Mouse (Mus musculus) embryonic facial prominence, embryonic 12.5 days (tissue): ENCODE measurements around the gene Grhl3. TPM values are rescaled to one million over a fixed set of nuclear protein-coding genes. Genes with fewer than 3 reads are reported as not detected.
A peak's percentile ranks its signal among the peaks of the same experiment; 100 is the strongest.

Experiments
- ATAC-seq: fragments of 200-750 bp; cut with Nextera tagmentation; 2 replicates; pipeline ENCODE4 v1.8.0; 2017; ENCODE audit not compliant: insufficient number of reproducible peaks, insufficient read depth, low FRiP score, low TSS enrichment
- H3K27ac ChIP-seq: fragments of 300-500 bp; sonication (generic); 2 replicates; pipeline ENCODE4 v1.5.1; 2016; ENCODE audit warnings: mild to moderate bottlenecking
- H3K27me3 ChIP-seq: fragments of 300-500 bp; sonication (generic); 2 replicates; pipeline ENCODE4 v1.6.1; 2016; ENCODE audit warnings: mild to moderate bottlenecking, moderate library complexity
- H3K36me3 ChIP-seq: fragments of 300-500 bp; sonication (generic); 2 replicates; pipeline ENCODE4 v1.6.1; 2016; ENCODE audit warnings: mild to moderate bottlenecking
- H3K4me1 ChIP-seq: fragments of 300-500 bp; sonication (generic); 2 replicates; pipeline ENCODE4 v1.6.1; 2016
- H3K4me2 ChIP-seq: fragments of 300-500 bp; sonication (generic); replicated peaks from 2 replicates; pipeline ENCODE4 v1.6.1; 2016; ENCODE audit warnings: mild to moderate bottlenecking, moderate library complexity
- H3K4me3 ChIP-seq: fragments of 300-500 bp; sonication (generic); 2 replicates; pipeline ENCODE4 v1.5.1; 2016; ENCODE audit warnings: mild to moderate bottlenecking
- H3K9ac ChIP-seq: fragments of 300-500 bp; sonication (generic); 2 replicates; pipeline ENCODE4 v1.6.1; 2016; ENCODE audit warnings: mild to moderate bottlenecking, moderate library complexity
- H3K9me3 ChIP-seq: fragments of 300-500 bp; sonication (generic); 2 replicates; pipeline ENCODE4 v1.6.1; 2016; ENCODE audit warnings: mild to moderate bottlenecking, moderate library complexity
- WGBS: fragments of 180-500 bp; shearing (Covaris S2); methylation state at CpG from one replicate; pipeline ENCODE4 v1.1.7; 2016; 5-methylcytosine and 5-hydroxymethylcytosine counted together
- polyA plus RNA-seq: library from polyadenylated mRNA; unstranded; fragments of >200 nt; fragmentation: Nextera tagmentation; extraction: Ambion mirVana; gene quantifications from 2 replicates; pipeline ENCODE4 v1.2.1, GENCODE M21; 2016

Gene Grhl3
- polyA plus RNA-seq, 1 experiment from 2014 or later, result 13.2 TPM

DNA sequence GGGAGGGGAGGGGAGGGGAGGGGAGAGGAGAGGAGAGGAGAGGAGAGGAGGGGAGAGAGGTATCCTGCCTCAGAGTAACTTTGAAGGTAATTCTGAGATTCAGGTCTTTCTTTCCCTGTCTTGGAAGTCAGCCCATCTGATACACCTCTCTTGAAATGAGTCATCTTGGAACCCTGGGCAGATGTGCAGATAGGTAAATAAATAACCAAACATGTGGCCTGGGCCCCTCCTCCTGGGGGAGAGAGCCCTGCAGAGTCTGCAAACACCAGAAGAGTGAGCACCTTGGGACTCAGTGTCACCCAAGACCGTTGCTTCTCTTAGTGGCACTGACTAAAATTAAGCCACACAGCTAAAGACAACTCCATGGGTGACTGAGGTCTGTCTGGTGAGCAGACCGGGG, 25.6 kb upstream of the Grhl3 start:
- no peak for ATAC-seq
- 79% methylated on average over 1 of the region's 2 CpGs for WGBS
- H3K27ac ChIP-seq, result no peak overlapping the region

DNA sequence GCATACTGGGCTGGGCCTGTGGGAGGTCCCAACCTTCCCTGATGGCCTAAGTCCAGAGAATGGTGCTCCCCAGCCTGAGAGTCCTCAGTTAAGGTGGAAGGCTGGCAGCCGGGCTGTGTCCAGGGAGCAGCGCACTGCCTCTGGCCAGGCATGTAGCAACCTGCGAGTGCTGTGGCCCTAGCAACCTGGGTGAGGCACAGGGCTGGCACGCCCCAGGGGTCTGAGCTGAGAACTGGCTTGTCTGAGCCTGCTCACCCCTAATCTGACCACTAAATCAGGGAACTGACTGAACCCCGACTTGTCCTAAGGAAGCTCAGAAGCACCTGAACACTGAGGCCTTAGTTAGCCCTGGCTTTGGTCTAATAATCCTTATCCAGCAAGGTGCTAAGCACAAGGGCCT, 24.1 kb upstream of the Grhl3 start:
- Histone ChIP-seq H3K4me1 (0 out of 2 replicates have a peak, but pooled peaks cover 4% of the 10 kb centered on the region), H3K27me3 (no peaks in the 10 kb centered on the region), H3K27ac (no peak overlapping the region), H3K4me3 (no peak overlapping the region), H3K9ac (no peak overlapping the region), H3K36me3 (no peaks in the 10 kb centered on the region), H3K9me3 (no peaks in the 10 kb centered on the region), H3K4me2 (no peak overlapping the region)
- ATAC-seq, result no peak
- 83% methylated on average over 5 of the region's 5 CpGs for WGBS

More for the DNA sequence above, 25.6 kb upstream of the Grhl3 start:
- Histone ChIP-seq H3K4me2 (no peak overlapping the region), H3K9me3 (no peaks in the 10 kb centered on the region), H3K9ac (no peak overlapping the region), H3K36me3 (no peaks in the 10 kb centered on the region), H3K4me3 (no peak overlapping the region), H3K4me1 (0 out of 2 replicates have a peak, but pooled peaks cover 4% of the 10 kb centered on the region), H3K27me3 (no peaks in the 10 kb centered on the region)

DNA sequence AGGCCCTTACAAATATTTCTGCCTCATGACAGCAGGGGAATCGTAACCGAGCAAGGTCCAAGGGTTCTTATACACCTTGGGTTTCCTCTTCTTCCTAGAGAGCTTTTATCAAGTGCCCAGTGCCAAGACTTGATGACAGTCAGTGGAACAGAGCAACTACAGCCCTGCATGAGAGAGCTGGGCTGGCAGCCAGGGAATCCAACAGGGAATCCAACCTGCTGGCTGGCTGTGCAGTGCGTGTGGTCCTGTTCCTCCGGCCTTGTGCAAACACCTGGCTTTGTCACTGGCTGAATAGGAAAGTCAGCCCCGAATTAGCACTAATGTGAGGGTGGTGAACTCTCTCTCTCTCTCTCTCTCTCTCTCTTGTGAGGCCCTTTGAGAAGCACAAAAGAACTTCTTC, 22.5 kb upstream of the Grhl3 start:
- 0 out of 2 replicates have a peak, but pooled peaks cover 4% of the 10 kb centered on the region for H3K4me1 ChIP-seq
- H3K27me3 ChIP-seq, result no peaks in the 10 kb centered on the region
- no peaks in the 10 kb centered on the region for H3K9me3 ChIP-seq
- H3K36me3 ChIP-seq, result no peaks in the 10 kb centered on the region
- ATAC-seq, result no peak
- H3K9ac ChIP-seq, result no peak overlapping the region
- H3K4me3 ChIP-seq, result no peak overlapping the region
- H3K27ac ChIP-seq, result 0 out of 2 replicates have a peak overlapping the region, but pooled peaks have one; percentile 41
- H3K4me2 ChIP-seq, result no peak overlapping the region
- WGBS, result 48% methylated on average over 5 of the region's 5 CpGs

DNA sequence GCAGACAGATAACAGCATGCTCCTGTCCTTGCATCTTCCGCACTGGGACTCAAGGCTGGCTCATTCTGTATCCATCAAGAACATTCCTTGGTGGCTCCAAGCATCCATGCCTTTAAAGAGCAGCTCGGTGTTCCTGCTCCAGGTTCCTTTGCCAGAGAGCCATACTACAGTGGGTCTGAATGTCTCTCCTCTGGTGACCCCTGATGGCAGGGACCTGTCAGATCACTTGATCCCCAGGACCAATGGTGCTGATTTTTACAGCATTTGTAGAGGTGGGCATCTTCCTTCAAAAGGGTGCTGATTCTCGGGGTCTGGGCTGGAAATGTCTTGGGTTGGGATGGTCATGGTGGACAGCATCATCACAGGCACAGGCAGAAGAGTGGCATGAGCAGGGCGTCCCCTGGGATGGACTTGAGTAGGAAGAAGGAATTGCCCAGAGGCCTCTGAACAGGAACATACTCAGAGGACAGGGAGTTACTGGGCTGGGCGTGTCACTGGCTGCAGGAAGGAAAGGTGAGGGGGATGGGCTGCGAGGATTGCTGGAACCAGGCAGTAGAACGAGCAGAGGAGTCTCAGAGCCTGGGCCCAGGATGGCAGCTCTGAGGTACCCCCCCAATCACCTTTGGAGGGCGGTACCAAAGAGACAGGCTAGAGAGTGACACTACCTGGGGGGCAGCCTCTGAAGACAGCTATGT, 18.3 kb upstream of the Grhl3 start:
- ATAC-seq, result no peak
- WGBS, result 61% methylated on average over 8 of the region's 8 CpGs
- H3K4me3 ChIP-seq, result no peak overlapping the region
- H3K4me2 ChIP-seq, result no peak overlapping the region
- H3K36me3 ChIP-seq, result no peaks in the 10 kb centered on the region
- 0 out of 2 replicates have a peak, but pooled peaks cover 4% of the 10 kb centered on the region for H3K4me1 ChIP-seq
- no peak overlapping the region for H3K9ac ChIP-seq
- no peak overlapping the region for H3K27ac ChIP-seq
- no peaks in the 10 kb centered on the region for H3K9me3 ChIP-seq
- H3K27me3 ChIP-seq, result no peaks in the 10 kb centered on the region

DNA sequence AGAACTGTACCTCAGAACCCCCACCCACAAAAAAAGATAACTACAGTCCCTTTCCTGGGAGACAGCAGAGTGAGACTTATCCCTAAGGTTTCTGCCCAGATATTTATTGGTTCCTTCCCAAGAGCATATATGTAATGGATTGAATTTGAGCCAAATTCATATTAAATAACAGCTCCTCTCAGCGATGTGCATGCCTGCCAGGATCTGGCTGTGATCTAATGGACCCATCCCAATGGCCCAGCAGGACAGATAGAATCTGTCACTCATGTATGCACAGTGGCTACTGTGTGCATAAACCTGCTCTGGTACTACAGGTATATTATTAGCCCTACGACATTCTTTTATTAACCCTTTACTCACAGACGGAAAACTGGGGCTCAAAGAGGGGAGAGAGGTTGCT, 17.7 kb upstream of the Grhl3 start:
- Histone ChIP-seq H3K9ac (no peak overlapping the region), H3K4me3 (no peak overlapping the region), H3K27ac (no peak overlapping the region), H3K9me3 (no peaks in the 10 kb centered on the region), H3K4me2 (no peak overlapping the region), H3K27me3 (no peaks in the 10 kb centered on the region), H3K36me3 (no peaks in the 10 kb centered on the region), H3K4me1 (0 out of 2 replicates have a peak, but pooled peaks cover 4% of the 10 kb centered on the region)
- 58% methylated on average over 3 of the region's 3 CpGs for WGBS
- no peak for ATAC-seq

DNA sequence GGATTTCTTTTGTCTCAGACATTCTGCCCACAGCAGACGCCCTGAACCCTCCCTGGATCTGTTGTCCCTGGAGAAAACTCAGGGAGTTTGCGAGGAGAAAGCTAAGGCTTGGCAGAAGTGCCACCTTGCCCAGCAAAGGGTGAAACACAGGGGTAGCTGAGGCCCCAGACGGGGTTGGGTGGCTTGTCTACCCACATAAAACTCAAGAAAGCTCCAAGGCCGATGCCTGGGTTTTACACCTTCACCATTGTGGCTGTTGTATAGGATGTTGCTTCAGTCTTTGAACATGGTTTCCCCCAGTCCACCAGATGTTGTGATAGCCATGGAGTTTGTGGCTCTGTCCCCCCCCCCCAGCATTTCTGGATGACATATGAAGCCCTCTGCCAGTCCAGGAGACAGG, 11.4 kb upstream of the Grhl3 start:
- Histone ChIP-seq H3K9me3 (no peaks in the 10 kb centered on the region), H3K36me3 (no peaks in the 10 kb centered on the region), H3K4me1 (peaks cover 10% of the 10 kb centered on the region; the same call in 1 of the 2 replicates), H3K27ac (no peak overlapping the region), H3K4me3 (no peak overlapping the region), H3K9ac (no peak overlapping the region), H3K27me3 (no peaks in the 10 kb centered on the region), H3K4me2 (no peak overlapping the region)
- ATAC-seq, result no peak
- 54% methylated on average over 4 of the region's 4 CpGs for WGBS

DNA sequence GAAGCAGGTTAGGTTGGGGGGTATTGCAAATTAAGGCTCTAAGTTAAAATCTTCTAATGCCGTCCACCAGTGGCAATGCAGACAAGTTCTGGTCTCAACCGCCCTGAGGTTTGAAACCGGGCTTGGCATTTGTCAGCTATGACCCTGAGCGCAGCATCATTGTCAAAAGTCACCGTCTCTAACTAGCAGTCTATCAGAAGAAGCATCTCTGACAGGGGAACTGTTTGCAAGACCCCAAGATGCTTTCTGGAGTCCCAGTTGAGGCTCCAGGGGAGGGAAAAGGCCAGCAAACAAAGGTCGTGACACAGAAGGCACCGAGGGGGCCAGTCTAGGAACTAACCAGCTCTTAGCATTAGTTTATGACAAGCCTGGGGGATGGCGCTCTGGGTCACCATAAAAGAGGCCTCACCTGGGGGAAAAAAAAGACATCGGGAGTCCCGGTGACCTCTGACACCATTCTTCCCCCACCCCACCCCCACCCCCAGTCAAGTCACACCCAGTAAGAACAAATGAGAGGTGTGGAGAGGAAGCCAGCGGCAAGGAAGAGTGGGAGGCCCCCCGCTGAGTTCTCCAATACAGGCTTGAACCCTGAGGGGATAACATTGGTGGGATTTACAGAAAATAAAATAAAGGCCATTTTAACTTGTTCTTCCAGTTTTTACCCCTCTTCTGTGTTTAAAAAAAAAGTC, 7.9 kb upstream of the Grhl3 start:
- WGBS, result 25% methylated on average over 12 of the region's 12 CpGs
- Histone ChIP-seq H3K4me2 (no peak overlapping the region), H3K36me3 (no peaks in the 10 kb centered on the region), H3K4me1 (peaks cover 10% of the 10 kb centered on the region; the same call in 1 of the 2 replicates), H3K9ac (no peak overlapping the region), H3K27ac (no peak overlapping the region), H3K9me3 (no peaks in the 10 kb centered on the region), H3K27me3 (no peaks in the 10 kb centered on the region), H3K4me3 (no peak overlapping the region)
- ATAC-seq, result no peak

DNA sequence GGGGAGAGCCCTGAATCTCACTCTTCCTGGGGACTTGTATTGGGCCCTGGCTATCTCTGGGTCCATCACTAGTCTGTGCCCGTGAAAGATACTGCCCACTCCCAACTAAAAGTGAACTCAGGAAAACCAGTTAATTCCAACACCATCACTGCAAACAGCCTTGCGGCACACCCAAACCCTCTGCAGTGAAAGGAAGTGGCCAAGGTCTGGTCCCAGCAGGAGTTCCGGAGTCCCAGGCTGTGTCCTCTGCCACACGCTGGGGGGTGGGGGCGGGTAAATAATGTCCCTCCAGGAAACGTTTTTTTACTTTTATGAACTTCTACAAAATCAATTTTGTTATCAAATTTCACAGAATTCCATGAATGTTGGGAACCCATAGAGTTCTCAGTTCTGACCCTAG, 6.3 kb upstream of the Grhl3 start:
- Histone ChIP-seq H3K9me3 (no peaks in the 10 kb centered on the region), H3K4me2 (no peak overlapping the region), H3K4me1 (peaks cover 10% of the 10 kb centered on the region; the same call in 1 of the 2 replicates), H3K36me3 (no peaks in the 10 kb centered on the region), H3K9ac (no peak overlapping the region), H3K27me3 (peaks cover 4% of the 10 kb centered on the region), H3K27ac (no peak overlapping the region), H3K4me3 (no peak overlapping the region)
- WGBS, result 52% methylated on average over 6 of the region's 6 CpGs
- no peak for ATAC-seq

DNA sequence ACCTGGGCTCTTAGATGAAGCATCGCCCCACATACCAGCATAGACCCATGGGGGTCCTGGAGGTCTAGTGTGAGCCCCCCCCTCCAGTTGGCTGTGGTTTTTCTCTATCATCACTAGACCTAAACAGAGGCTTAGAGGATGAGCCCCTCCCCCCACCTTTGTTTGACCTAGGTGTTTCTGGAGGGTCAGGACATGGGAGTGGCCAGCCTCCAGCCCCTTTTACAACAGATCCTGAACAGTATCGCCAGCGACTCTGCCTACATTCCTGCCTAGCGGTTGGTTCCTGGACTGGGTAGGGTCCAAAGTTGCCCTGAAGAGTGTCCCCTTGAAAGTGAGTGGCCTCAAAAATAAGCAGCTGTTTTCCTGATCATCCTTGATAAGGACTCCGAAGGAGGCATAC, 5.1 kb upstream of the Grhl3 start:
- WGBS, result 88% methylated on average over 5 of the region's 5 CpGs
- no peak for ATAC-seq

DNA sequence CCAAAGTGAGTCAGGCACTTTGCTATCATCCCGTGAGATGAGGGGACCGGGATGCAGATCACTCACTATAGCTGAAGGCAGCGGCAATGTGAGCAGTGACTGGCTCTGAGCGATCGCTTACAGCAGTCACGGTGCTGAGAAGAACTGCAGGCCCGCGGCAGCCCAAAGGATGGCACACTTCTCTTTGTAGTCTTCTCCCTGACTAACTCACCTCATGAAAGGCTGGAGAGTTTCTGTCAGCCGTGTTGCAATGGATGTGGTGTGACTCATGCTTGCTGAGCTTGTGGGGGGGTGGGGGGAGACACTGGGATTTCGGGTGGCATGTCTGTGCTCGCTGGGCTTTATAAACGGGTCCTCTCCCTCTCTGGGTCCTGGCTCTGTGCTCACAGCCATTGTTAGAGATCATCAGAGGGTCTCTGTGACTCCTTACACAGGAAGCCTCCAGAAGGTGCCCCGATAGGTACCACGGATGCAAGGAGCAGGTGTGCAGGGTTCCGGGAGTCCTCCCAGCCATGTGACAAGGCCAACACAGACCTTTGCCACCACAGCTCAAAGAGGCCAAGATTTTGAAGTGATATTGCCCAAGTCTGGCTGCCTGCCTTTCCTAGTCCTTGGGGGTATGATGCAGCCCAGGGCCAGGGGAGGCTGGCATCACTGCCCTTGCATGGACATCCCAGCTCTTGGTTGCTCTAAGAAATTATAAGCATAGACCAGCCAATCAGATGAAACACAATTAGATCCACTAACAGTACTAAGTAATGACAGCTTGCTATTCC, 2.1 kb upstream of the Grhl3 start:
- H3K4me3 ChIP-seq, result no peak overlapping the region
- H3K4me1 ChIP-seq, result peaks cover 30% of the 10 kb centered on the region

More for the DNA sequence above, 5.1 kb upstream of the Grhl3 start:
- Histone ChIP-seq H3K27ac (no peak overlapping the region), H3K36me3 (no peaks in the 10 kb centered on the region), H3K4me1 (peaks cover 12% of the 10 kb centered on the region; the same call in 1 of the 2 replicates), H3K27me3 (peaks cover 16% of the 10 kb centered on the region), H3K4me3 (no peak overlapping the region), H3K4me2 (no peak overlapping the region), H3K9ac (no peak overlapping the region), H3K9me3 (no peaks in the 10 kb centered on the region)

DNA sequence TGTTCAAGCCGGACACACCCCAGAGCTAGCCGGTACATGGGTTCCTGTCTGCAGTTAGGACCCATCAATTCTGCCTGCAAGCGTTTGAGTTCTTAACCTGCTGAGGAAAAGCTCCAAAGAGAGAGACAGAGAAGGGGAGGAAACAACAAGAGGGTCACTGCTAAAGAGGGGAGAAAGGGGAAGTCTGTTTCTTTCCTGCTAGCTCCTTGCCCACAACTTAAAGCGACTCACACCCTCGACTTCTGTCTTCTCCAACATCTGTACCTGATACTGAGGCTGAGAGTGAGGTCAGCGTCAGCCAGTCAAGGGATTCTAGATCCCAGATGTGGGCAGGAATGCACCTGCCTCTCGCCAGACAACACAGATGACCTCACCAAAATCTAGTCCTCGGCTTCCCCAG, 1.2 kb downstream of the Grhl3 start:
- no peak for ATAC-seq
- H3K9me3 ChIP-seq, result no peaks in the 10 kb centered on the region
- H3K27ac ChIP-seq, result no peak overlapping the region
- 16% methylated on average over 8 of the region's 8 CpGs for WGBS
- 0 out of 2 replicates have a peak overlapping the region, but pooled peaks have one; percentile 1 for H3K4me3 ChIP-seq
- peaks cover 57% of the 10 kb centered on the region for H3K4me1 ChIP-seq
- H3K4me2 ChIP-seq, result no peak overlapping the region; the same call in 1 of the 2 replicates
- H3K27me3 ChIP-seq, result peaks cover 60% of the 10 kb centered on the region
- no peak overlapping the region for H3K9ac ChIP-seq
- no peaks in the 10 kb centered on the region for H3K36me3 ChIP-seq

More for the DNA sequence above, 2.1 kb upstream of the Grhl3 start:
- Histone ChIP-seq H3K27me3 (peaks cover 44% of the 10 kb centered on the region), H3K9me3 (no peaks in the 10 kb centered on the region), H3K36me3 (no peaks in the 10 kb centered on the region), H3K9ac (no peak overlapping the region), H3K27ac (no peak overlapping the region), H3K4me2 (no peak overlapping the region)
- WGBS, result 63% methylated on average over 15 of the region's 15 CpGs
- ATAC-seq, result no peak
